Mouse (Mus musculus): ENCODE results near the gene Cdc73. TPM values are rescaled to one million over a fixed set of nuclear protein-coding genes. Genes with fewer than 3 reads are reported as not detected.
"Not testable (repeated sequence)": the region's sequence is repeated elsewhere in the genome, so short reads cannot be mapped to it uniquely, and the experiment has no call there.

Cdc73 gene
- polyA plus RNA-seq, 1 experiment from 2014 or later = 22.3 TPM

DNA sequence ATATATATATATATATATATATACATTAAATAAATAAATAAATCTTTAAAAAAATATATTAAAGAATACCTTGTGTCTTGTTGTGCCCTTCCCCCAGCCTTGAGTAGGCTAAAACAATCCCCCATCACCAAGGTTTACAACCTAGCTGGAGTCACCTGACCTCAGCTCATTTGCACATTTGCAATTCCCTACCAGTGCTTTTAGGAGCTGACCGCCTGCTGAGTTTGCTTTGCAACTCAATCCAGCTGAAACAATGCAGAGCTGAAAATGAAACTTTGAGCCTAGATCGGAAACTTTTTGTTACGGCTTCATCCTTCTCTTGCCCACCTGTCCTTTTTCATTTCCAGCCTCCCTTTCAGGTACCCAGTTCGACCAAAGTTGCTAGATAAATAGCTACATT is 29.0 kb upstream of the Cdc73 start:
- DNase-seq (ENCODE audit: low spot score) (no peak), ATAC-seq (ENCODE audit: insufficient number of reproducible peaks, low FRiP score, low TSS enrichment, low read depth) (no peak)
- 57% methylated on average over 4 of the region's 4 CpGs for WGBS
- Histone ChIP-seq H3K9me3 (ENCODE audit: control insufficient read depth, low read length) (no peaks in the 10 kb centered on the region), H3K4me2 (ENCODE audit: low read depth, severe bottlenecking) (no peak overlapping the region), H3K4me1 (ENCODE audit: control insufficient read depth, insufficient read depth, low read length) (no peaks in the 10 kb centered on the region), H3K27ac (replicated peaks; ENCODE audit: low read depth, low read length) (no peak overlapping the region), H3K9ac (ENCODE audit: low read length) (no peak overlapping the region), H3K36me3 (ENCODE audit: control insufficient read depth, insufficient read depth, low read length) (no peaks in the 10 kb centered on the region), H3K27me3 (ENCODE audit: control insufficient read depth, insufficient read depth, low read length) (no peaks in the 10 kb centered on the region), H3K4me3 (ENCODE audit: low read depth, low read length) (no peak overlapping the region)

GRCm38 (mm10) chr1:143730899-143731298 is 28.2 kb upstream of the Cdc73 start:
- no peak overlapping the region for H3K27ac ChIP-seq (replicated peaks; ENCODE audit: low read depth, low read length)
- WGBS = 81% methylated on average over 2 of the region's 2 CpGs
- no peak overlapping the region for H3K9ac ChIP-seq (ENCODE audit: low read length)
- no peaks in the 10 kb centered on the region for H3K9me3 ChIP-seq (ENCODE audit: control insufficient read depth, low read length)
- H3K36me3 ChIP-seq (ENCODE audit: control insufficient read depth, insufficient read depth, low read length) = no peaks in the 10 kb centered on the region
- H3K4me3 ChIP-seq (ENCODE audit: low read depth, low read length) = no peak overlapping the region
- H3K4me1 ChIP-seq (ENCODE audit: control insufficient read depth, insufficient read depth, low read length) = no peaks in the 10 kb centered on the region
- DNase-seq (ENCODE audit: low spot score) = peak; percentile 30
- H3K4me2 ChIP-seq (ENCODE audit: low read depth, severe bottlenecking) = no peak overlapping the region
- ATAC-seq (ENCODE audit: insufficient number of reproducible peaks, low FRiP score, low TSS enrichment, low read depth) = no peak
- no peaks in the 10 kb centered on the region for H3K27me3 ChIP-seq (ENCODE audit: control insufficient read depth, insufficient read depth, low read length)

DNA sequence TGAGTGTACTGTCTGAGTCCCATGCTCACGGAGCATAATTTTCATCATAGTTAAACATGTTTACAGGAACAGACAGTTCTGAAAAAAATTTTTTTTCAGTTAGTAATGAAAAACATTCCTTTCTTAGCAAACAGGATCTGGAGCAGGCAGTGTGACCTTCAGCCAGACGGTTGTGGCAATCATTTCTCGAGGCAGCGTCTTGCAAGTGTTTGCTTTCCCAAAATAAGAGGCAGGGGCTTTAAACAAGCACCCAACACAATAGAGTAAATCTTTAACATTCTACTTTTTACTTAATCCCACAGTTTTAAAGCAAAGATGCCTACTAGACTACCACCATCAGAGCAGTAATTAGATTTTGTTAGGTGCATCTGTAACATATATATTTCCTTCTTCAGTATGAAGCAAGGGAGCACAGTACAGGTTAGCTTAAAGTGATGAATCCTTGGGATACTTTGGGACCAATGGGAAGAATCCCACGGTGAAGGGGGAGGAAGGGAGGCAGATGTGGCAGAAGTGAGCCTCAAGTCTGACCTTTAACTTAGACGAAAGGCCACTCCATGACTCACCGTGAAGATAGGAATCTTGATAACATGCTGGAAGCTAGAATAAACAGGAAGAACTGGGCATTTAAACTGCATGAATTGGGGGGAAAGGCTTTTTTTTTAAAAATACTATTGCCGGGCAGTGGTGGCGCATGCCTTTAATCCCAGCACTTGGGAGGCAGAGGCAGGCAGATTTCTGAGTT is 25.2 kb upstream of the Cdc73 start:
- ATAC-seq (ENCODE audit: insufficient number of reproducible peaks, low FRiP score, low TSS enrichment, low read depth) = no peak
- no peak for DNase-seq (ENCODE audit: low spot score)

GRCm38 (mm10) chr1:143724456-143725064 is 21.9 kb upstream of the Cdc73 start:
- DNase-seq (ENCODE audit: low spot score) = no peak

More for the DNA sequence above, 25.2 kb upstream of the Cdc73 start:
- Histone ChIP-seq H3K4me2 (ENCODE audit: low read depth, severe bottlenecking) (no peak overlapping the region), H3K27me3 (ENCODE audit: control insufficient read depth, insufficient read depth, low read length) (no peaks in the 10 kb centered on the region), H3K9ac (ENCODE audit: low read length) (no peak overlapping the region), H3K27ac (replicated peaks; ENCODE audit: low read depth, low read length) (no peak overlapping the region), H3K4me1 (ENCODE audit: control insufficient read depth, insufficient read depth, low read length) (no peaks in the 10 kb centered on the region), H3K9me3 (ENCODE audit: control insufficient read depth, low read length) (no peaks in the 10 kb centered on the region), H3K36me3 (ENCODE audit: control insufficient read depth, insufficient read depth, low read length) (no peaks in the 10 kb centered on the region), H3K4me3 (ENCODE audit: low read depth, low read length) (no peak overlapping the region)
- WGBS = 80% methylated on average over 9 of the region's 9 CpGs

DNA sequence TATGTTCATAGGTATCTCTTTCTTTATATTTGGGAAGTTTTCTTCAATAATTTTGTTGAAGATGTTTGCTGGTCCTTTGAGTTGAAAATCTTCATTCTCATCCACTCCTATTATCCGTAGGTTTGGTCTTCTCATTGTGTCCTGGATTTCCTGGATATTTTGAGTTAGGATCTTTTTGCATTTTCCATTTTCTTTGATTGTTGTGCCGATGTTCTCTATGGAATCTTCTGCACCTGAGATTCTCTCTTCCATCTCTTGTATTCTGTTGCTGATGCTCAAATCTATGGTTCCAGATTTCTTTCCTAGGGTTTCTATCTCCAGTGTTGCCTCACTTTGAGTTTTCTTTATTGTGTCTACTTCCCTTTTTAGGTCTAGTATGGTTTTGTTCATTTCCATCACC is 13.3 kb upstream of the Cdc73 start, which contains the start of gene Glrx2:
Glrx2 (plus strand) TSS at position 301 of the 400 bp plus-strand sequence.
- not testable (repeated sequence) for H3K4me3 ChIP-seq (ENCODE audit: low read depth, low read length); ATAC-seq (ENCODE audit: insufficient number of reproducible peaks, low FRiP score, low TSS enrichment, low read depth)
- no CpG with 5 or more reads among the region's 2 CpGs for WGBS

More at GRCm38 (mm10) chr1:143724456-143725064, 21.9 kb upstream of the Cdc73 start:
- no peaks in the 10 kb centered on the region for H3K27me3 ChIP-seq (ENCODE audit: control insufficient read depth, insufficient read depth, low read length)
- H3K27ac ChIP-seq (replicated peaks; ENCODE audit: low read depth, low read length) = no peak overlapping the region
- no peak for ATAC-seq (ENCODE audit: insufficient number of reproducible peaks, low FRiP score, low TSS enrichment, low read depth)
- no peaks in the 10 kb centered on the region for H3K36me3 ChIP-seq (ENCODE audit: control insufficient read depth, insufficient read depth, low read length)
- H3K4me3 ChIP-seq (ENCODE audit: low read depth, low read length) = no peak overlapping the region
- H3K4me1 ChIP-seq (ENCODE audit: control insufficient read depth, insufficient read depth, low read length) = no peaks in the 10 kb centered on the region
- H3K9me3 ChIP-seq (ENCODE audit: control insufficient read depth, low read length) = no peaks in the 10 kb centered on the region
- no peak overlapping the region for H3K4me2 ChIP-seq (ENCODE audit: low read depth, severe bottlenecking)
- H3K9ac ChIP-seq (ENCODE audit: low read length) = no peak overlapping the region
- 86% methylated on average over 5 of the region's 5 CpGs for WGBS

DNA sequence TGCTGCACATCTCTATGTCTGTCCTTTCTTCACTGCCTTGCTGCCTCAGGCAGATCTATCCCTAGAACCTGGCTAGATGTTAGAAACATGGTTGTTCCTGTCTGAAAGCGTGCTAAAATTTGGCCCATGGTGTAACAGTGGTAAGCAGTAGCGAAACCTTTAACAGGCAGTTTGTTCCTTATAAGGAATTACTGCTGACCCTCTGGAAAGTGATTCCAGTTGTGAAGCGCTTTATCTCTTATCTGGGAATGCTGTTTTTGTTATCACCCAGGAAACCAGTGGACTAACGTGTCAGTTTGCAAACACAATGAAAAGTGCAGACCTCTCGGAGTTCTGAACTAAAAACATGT is 7.9 kb upstream of the Cdc73 start:
- Histone ChIP-seq H3K36me3 (ENCODE audit: control insufficient read depth, insufficient read depth, low read length) (no peaks in the 10 kb centered on the region), H3K27ac (replicated peaks; ENCODE audit: low read depth, low read length) (no peak overlapping the region), H3K9ac (ENCODE audit: low read length) (no peak overlapping the region), H3K4me3 (ENCODE audit: low read depth, low read length) (no peak overlapping the region), H3K9me3 (ENCODE audit: control insufficient read depth, low read length) (no peaks in the 10 kb centered on the region), H3K4me2 (ENCODE audit: low read depth, severe bottlenecking) (no peak overlapping the region), H3K27me3 (ENCODE audit: control insufficient read depth, insufficient read depth, low read length) (no peaks in the 10 kb centered on the region), H3K4me1 (ENCODE audit: control insufficient read depth, insufficient read depth, low read length) (no peaks in the 10 kb centered on the region)
- ATAC-seq (ENCODE audit: insufficient number of reproducible peaks, low FRiP score, low TSS enrichment, low read depth) = no peak
- DNase-seq (ENCODE audit: low spot score) = no peak
- WGBS = 81% methylated on average over 5 of the region's 5 CpGs

More for the DNA sequence above, 13.3 kb upstream of the Cdc73 start, which contains the start of gene Glrx2:
- not testable (repeated sequence) for H3K36me3 ChIP-seq (ENCODE audit: control insufficient read depth, insufficient read depth, low read length); H3K4me2 ChIP-seq (ENCODE audit: low read depth, severe bottlenecking); H3K27me3 ChIP-seq (ENCODE audit: control insufficient read depth, insufficient read depth, low read length); H3K9ac ChIP-seq (ENCODE audit: low read length); H3K4me1 ChIP-seq (ENCODE audit: control insufficient read depth, insufficient read depth, low read length); H3K27ac ChIP-seq (replicated peaks; ENCODE audit: low read depth, low read length); H3K9me3 ChIP-seq (ENCODE audit: control insufficient read depth, low read length); DNase-seq (ENCODE audit: low spot score)

GRCm38 (mm10) chr1:143709966-143710626 is 7.4 kb upstream of the Cdc73 start:
- Histone ChIP-seq H3K9me3 (ENCODE audit: control insufficient read depth, low read length) (no peaks in the 10 kb centered on the region), H3K4me3 (ENCODE audit: low read depth, low read length) (no peak overlapping the region), H3K9ac (ENCODE audit: low read length) (no peak overlapping the region), H3K36me3 (ENCODE audit: control insufficient read depth, insufficient read depth, low read length) (no peaks in the 10 kb centered on the region), H3K4me1 (ENCODE audit: control insufficient read depth, insufficient read depth, low read length) (no peaks in the 10 kb centered on the region), H3K4me2 (ENCODE audit: low read depth, severe bottlenecking) (no peak overlapping the region), H3K27me3 (ENCODE audit: control insufficient read depth, insufficient read depth, low read length) (no peaks in the 10 kb centered on the region), H3K27ac (replicated peaks; ENCODE audit: low read depth, low read length) (no peak overlapping the region)
- ATAC-seq (ENCODE audit: insufficient number of reproducible peaks, low FRiP score, low TSS enrichment, low read depth) (0 out of 2 replicates have a peak, but pooled peaks have one; percentile 26), DNase-seq (ENCODE audit: low spot score) (peak; percentile 23)
- WGBS = 56% methylated on average over 7 of the region's 7 CpGs

- 79% methylated on average over 6 of the region's 6 CpGs for WGBS
- H3K9ac ChIP-seq (ENCODE audit: low read length) = no peak overlapping the region
- no peaks in the 10 kb centered on the region for H3K36me3 ChIP-seq (ENCODE audit: control insufficient read depth, insufficient read depth, low read length)
Measured at GRCm38 (mm10) chr1:143708361-143708760, 5.7 kb upstream of the Cdc73 start.

More at GRCm38 (mm10) chr1:143708361-143708760, 5.7 kb upstream of the Cdc73 start:
- H3K9me3 ChIP-seq (ENCODE audit: control insufficient read depth, low read length) = no peaks in the 10 kb centered on the region
- DNase-seq (ENCODE audit: low spot score) = no peak
- no peak overlapping the region for H3K4me2 ChIP-seq (ENCODE audit: low read depth, severe bottlenecking)
- no peaks in the 10 kb centered on the region for H3K27me3 ChIP-seq (ENCODE audit: control insufficient read depth, insufficient read depth, low read length)
- H3K27ac ChIP-seq (replicated peaks; ENCODE audit: low read depth, low read length) = no peak overlapping the region
- no peak overlapping the region for H3K4me3 ChIP-seq (ENCODE audit: low read depth, low read length)
- H3K4me1 ChIP-seq (ENCODE audit: control insufficient read depth, insufficient read depth, low read length) = no peaks in the 10 kb centered on the region
- ATAC-seq (ENCODE audit: insufficient number of reproducible peaks, low FRiP score, low TSS enrichment, low read depth) = no peak

All from limb, embryonic 11.5 days (tissue).